Mouse (Mus musculus): ENCODE measurements around the gene Unc79. TPM values are rescaled to one million over a fixed set of nuclear protein-coding genes. Genes with fewer than 3 reads are reported as not detected.

Unc79 gene
- polyA plus RNA-seq, 1 experiment from 2014 or later = 0.07 TPM

- no peak for ATAC-seq (replicated peaks; ENCODE audit: low FRiP score, low read depth)
- Histone ChIP-seq H3K4me1 (replicated peaks; ENCODE audit: insufficient read depth, low read length) (no peaks in the 10 kb centered on the region), H3K9me3 (replicated peaks; ENCODE audit: low read length) (no peaks in the 10 kb centered on the region), H3K4me3 (replicated peaks; ENCODE audit: low read depth, low read length) (no peak overlapping the region), H3K27ac (no peak overlapping the region), H3K27me3 (ENCODE audit: insufficient read depth, low read length) (no peaks in the 10 kb centered on the region), H3K4me2 (ENCODE audit: low read length) (no peak overlapping the region), H3K36me3 (ENCODE audit: insufficient read depth, low read length) (no peaks in the 10 kb centered on the region), H3K9ac (ENCODE audit: low read depth, low read length) (no peak overlapping the region)
- DNase-seq (ENCODE audit: low spot score) = no peak
- TF ChIP-seq CTCF (IDR thresholded peaks at IDR 0.05; ENCODE audit: low read depth) = no peak
- 93% methylated on average over 12 of the region's 12 CpGs for WGBS
Measured at GRCm38 (mm10) chr12:103049865-103050264, 101.2 kb downstream of the Unc79 start.

- Histone ChIP-seq H3K9ac (ENCODE audit: low read depth, low read length) (no peak overlapping the region), H3K9me3 (replicated peaks; ENCODE audit: low read length) (no peaks in the 10 kb centered on the region), H3K4me3 (replicated peaks; ENCODE audit: low read depth, low read length) (no peak overlapping the region), H3K4me1 (replicated peaks; ENCODE audit: insufficient read depth, low read length) (no peaks in the 10 kb centered on the region), H3K36me3 (ENCODE audit: insufficient read depth, low read length) (no peaks in the 10 kb centered on the region), H3K27me3 (ENCODE audit: insufficient read depth, low read length) (no peaks in the 10 kb centered on the region), H3K27ac (no peak overlapping the region), H3K4me2 (ENCODE audit: low read length) (no peak overlapping the region)
- ATAC-seq (replicated peaks; ENCODE audit: low FRiP score, low read depth) (peak; percentile 59; the same call in 1 of the 2 replicates), DNase-seq (ENCODE audit: low spot score) (no peak)
- WGBS = 69% methylated on average over 21 of the region's 21 CpGs
- no peak for TF ChIP-seq CTCF (IDR thresholded peaks at IDR 0.05; ENCODE audit: low read depth)
Measured at GRCm38 (mm10) chr12:103059321-103060053, 110.8 kb downstream of the Unc79 start.

- Histone ChIP-seq H3K4me2 (ENCODE audit: low read length) (no peak overlapping the region), H3K9ac (ENCODE audit: low read depth, low read length) (no peak overlapping the region), H3K9me3 (replicated peaks; ENCODE audit: low read length) (no peaks in the 10 kb centered on the region), H3K27ac (no peak overlapping the region), H3K4me3 (replicated peaks; ENCODE audit: low read depth, low read length) (no peak overlapping the region), H3K27me3 (ENCODE audit: insufficient read depth, low read length) (no peaks in the 10 kb centered on the region), H3K36me3 (ENCODE audit: insufficient read depth, low read length) (no peaks in the 10 kb centered on the region), H3K4me1 (replicated peaks; ENCODE audit: insufficient read depth, low read length) (no peaks in the 10 kb centered on the region)
- no peak for TF ChIP-seq CTCF (IDR thresholded peaks at IDR 0.05; ENCODE audit: low read depth)
- DNase-seq (ENCODE audit: low spot score) (no peak), ATAC-seq (replicated peaks; ENCODE audit: low FRiP score, low read depth) (no peak)
- WGBS = 77% methylated on average over 10 of the region's 10 CpGs
Measured at GRCm38 (mm10) chr12:103060791-103061190, 112.1 kb downstream of the Unc79 start.

GRCm38 (mm10) chr12:103062133-103062532 lies 113.5 kb downstream of the Unc79 start:
- no peaks in the 10 kb centered on the region for H3K36me3 ChIP-seq (ENCODE audit: insufficient read depth, low read length)
- no peak for ATAC-seq (replicated peaks; ENCODE audit: low FRiP score, low read depth)
- no peaks in the 10 kb centered on the region for H3K9me3 ChIP-seq (replicated peaks; ENCODE audit: low read length)
- no peak for TF ChIP-seq CTCF (IDR thresholded peaks at IDR 0.05; ENCODE audit: low read depth)
- H3K27me3 ChIP-seq (ENCODE audit: insufficient read depth, low read length) = no peaks in the 10 kb centered on the region
- H3K27ac ChIP-seq = no peak overlapping the region
- H3K4me2 ChIP-seq (ENCODE audit: low read length) = no peak overlapping the region
- H3K9ac ChIP-seq (ENCODE audit: low read depth, low read length) = no peak overlapping the region
- no peak for DNase-seq (ENCODE audit: low spot score)
- no peak overlapping the region for H3K4me3 ChIP-seq (replicated peaks; ENCODE audit: low read depth, low read length)
- 68% methylated on average over 4 of the region's 4 CpGs for WGBS
- no peaks in the 10 kb centered on the region for H3K4me1 ChIP-seq (replicated peaks; ENCODE audit: insufficient read depth, low read length)

- Histone ChIP-seq H3K9ac (ENCODE audit: low read depth, low read length) (no peak overlapping the region), H3K27me3 (ENCODE audit: insufficient read depth, low read length) (no peaks in the 10 kb centered on the region), H3K27ac (no peak overlapping the region), H3K36me3 (ENCODE audit: insufficient read depth, low read length) (no peaks in the 10 kb centered on the region), H3K4me2 (ENCODE audit: low read length) (no peak overlapping the region), H3K4me3 (replicated peaks; ENCODE audit: low read depth, low read length) (no peak overlapping the region), H3K9me3 (replicated peaks; ENCODE audit: low read length) (no peaks in the 10 kb centered on the region), H3K4me1 (replicated peaks; ENCODE audit: insufficient read depth, low read length) (no peaks in the 10 kb centered on the region)
- peak; percentile 90 for TF ChIP-seq CTCF (IDR thresholded peaks at IDR 0.05; ENCODE audit: low read depth)
- DNase-seq (ENCODE audit: low spot score) (peak; percentile 89), ATAC-seq (replicated peaks; ENCODE audit: low FRiP score, low read depth) (no peak)
- 17% methylated on average over 3 of the region's 3 CpGs for WGBS
Measured at GRCm38 (mm10) chr12:103064944-103065343, 116.3 kb downstream of the Unc79 start.

GRCm38 (mm10) chr12:103068161-103068560 lies 119.5 kb downstream of the Unc79 start:
- DNase-seq (ENCODE audit: low spot score) = no peak
- Histone ChIP-seq H3K27me3 (ENCODE audit: insufficient read depth, low read length) (no peaks in the 10 kb centered on the region), H3K4me2 (ENCODE audit: low read length) (no peak overlapping the region), H3K27ac (no peak overlapping the region), H3K4me3 (replicated peaks; ENCODE audit: low read depth, low read length) (no peak overlapping the region), H3K9me3 (replicated peaks; ENCODE audit: low read length) (no peaks in the 10 kb centered on the region), H3K36me3 (ENCODE audit: insufficient read depth, low read length) (no peaks in the 10 kb centered on the region), H3K4me1 (replicated peaks; ENCODE audit: insufficient read depth, low read length) (no peaks in the 10 kb centered on the region), H3K9ac (ENCODE audit: low read depth, low read length) (no peak overlapping the region)
- WGBS = 85% methylated on average over 5 of the region's 5 CpGs
- TF ChIP-seq CTCF (IDR thresholded peaks at IDR 0.05; ENCODE audit: low read depth) = no peak
- ATAC-seq (replicated peaks; ENCODE audit: low FRiP score, low read depth) = no peak

- DNase-seq (ENCODE audit: low spot score) (peak; percentile 10), ATAC-seq (replicated peaks; ENCODE audit: low FRiP score, low read depth) (no peak)
- Histone ChIP-seq H3K4me1 (replicated peaks; ENCODE audit: insufficient read depth, low read length) (no peaks in the 10 kb centered on the region), H3K36me3 (ENCODE audit: insufficient read depth, low read length) (no peaks in the 10 kb centered on the region), H3K9me3 (replicated peaks; ENCODE audit: low read length) (no peaks in the 10 kb centered on the region), H3K9ac (ENCODE audit: low read depth, low read length) (no peak overlapping the region), H3K4me3 (replicated peaks; ENCODE audit: low read depth, low read length) (no peak overlapping the region), H3K27ac (no peak overlapping the region), H3K4me2 (ENCODE audit: low read length) (no peak overlapping the region), H3K27me3 (ENCODE audit: insufficient read depth, low read length) (no peaks in the 10 kb centered on the region)
- no peak for TF ChIP-seq CTCF (IDR thresholded peaks at IDR 0.05; ENCODE audit: low read depth)
- 40% methylated on average over 12 of the region's 12 CpGs for WGBS
Measured at GRCm38 (mm10) chr12:103069565-103069964, 120.9 kb downstream of the Unc79 start.

Data from kidney, postnatal 0 days (tissue).